Mouse (Mus musculus) embryonic facial prominence, embryonic 15.5 days (tissue): Measurements from ENCODE around the gene Gm10964. TPM values are rescaled to one million over a fixed set of nuclear protein-coding genes. Genes with fewer than 3 reads are reported as not detected.

ENCODE experiments used
- ATAC-seq: fragments of 200-750 bp; cut with Nextera tagmentation; 2 replicates; pipeline ENCODE4 v1.8.0; 2017; ENCODE audit warnings: low read depth, moderate TSS enrichment; ENCODE audit not compliant: insufficient number of reproducible peaks, low FRiP score, low TSS enrichment
- H3K27ac ChIP-seq: fragments of 300-500 bp; sonication (generic); replicated peaks from 2 replicates; pipeline ENCODE4 v1.5.1; 2015; ENCODE audit warnings: mild to moderate bottlenecking, inconsistent platforms
- H3K27me3 ChIP-seq: fragments of 300-500 bp; sonication (generic); 2 replicates; pipeline ENCODE4 v1.6.1; 2015; ENCODE audit warnings: inconsistent platforms
- H3K36me3 ChIP-seq: fragments of 300-500 bp; sonication (generic); 2 replicates; pipeline ENCODE4 v1.6.1; 2015; ENCODE audit warnings: mild to moderate bottlenecking, inconsistent platforms
- H3K4me1 ChIP-seq: fragments of 300-500 bp; sonication (generic); 2 replicates; pipeline ENCODE4 v1.6.1; 2015; ENCODE audit warnings: inconsistent platforms
- H3K4me2 ChIP-seq: fragments of 300-500 bp; sonication (generic); replicated peaks from 2 replicates; pipeline ENCODE4 v1.6.1; 2015; ENCODE audit warnings: mild to moderate bottlenecking, inconsistent platforms
- H3K4me3 ChIP-seq: fragments of 300-500 bp; sonication (generic); replicated peaks from 2 replicates; pipeline ENCODE4 v1.5.1; 2015; ENCODE audit warnings: mild to moderate bottlenecking, inconsistent platforms
- H3K9ac ChIP-seq: fragments of 300-500 bp; sonication (generic); 2 replicates; pipeline ENCODE4 v1.6.1; 2015; ENCODE audit warnings: inconsistent platforms
- H3K9me3 ChIP-seq: fragments of 300-500 bp; sonication (generic); replicated peaks from 2 replicates; pipeline ENCODE4 v1.6.1; 2016; ENCODE audit warnings: inconsistent platforms
- WGBS: fragments of 180-500 bp; shearing (Covaris S2); methylation state at CpG from one replicate; pipeline ENCODE4 v1.1.7; 2015; 5-methylcytosine and 5-hydroxymethylcytosine counted together
- polyA plus RNA-seq: library from polyadenylated mRNA; unstranded; fragments of >200 nt; fragmentation: Nextera tagmentation; extraction: Ambion mirVana; gene quantifications from 2 replicates; pipeline ENCODE4 v1.2.1, GENCODE M21; 2015

Gene Gm10964
- polyA plus RNA-seq, 1 experiment from 2014 or later: not detected

DNA sequence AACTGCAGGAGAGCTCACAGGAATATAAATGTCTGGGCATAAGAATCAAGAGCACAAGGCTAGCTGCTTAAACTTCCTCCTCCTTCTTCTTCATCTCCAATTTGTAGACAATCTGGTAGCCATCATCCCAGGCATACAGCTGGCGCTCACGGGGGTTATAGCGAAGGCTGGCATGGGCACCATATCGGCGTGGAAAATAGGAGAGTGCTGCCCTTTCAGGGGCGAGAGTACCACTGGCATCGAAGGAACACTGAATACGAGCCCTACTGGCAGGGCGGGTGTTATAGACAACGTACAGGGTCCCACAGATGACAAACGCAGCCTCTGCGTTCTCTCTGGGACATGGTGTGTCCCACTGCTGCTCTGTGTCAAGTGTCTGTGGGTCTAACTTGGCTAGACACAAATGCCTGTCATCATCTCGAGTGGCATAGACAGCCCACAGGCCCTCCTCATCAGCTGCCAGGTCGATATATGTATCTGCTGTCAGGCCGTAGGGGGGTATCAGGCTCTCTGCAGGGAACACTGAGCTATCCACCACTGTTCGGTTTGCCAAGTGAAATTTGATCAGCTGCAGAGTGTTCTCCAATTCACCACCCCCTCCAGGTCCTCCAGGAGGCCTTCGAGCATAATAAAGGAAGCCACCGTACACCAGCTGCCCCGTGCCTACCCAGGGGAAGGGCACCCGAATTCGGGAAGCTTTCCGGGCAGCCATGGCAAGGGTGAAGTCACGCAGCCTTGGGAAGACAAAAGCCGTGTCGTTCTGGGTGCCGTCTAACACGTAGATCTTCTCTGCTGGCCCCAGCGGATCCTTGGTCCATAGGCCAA lies 3.2 kb upstream of the Gm10964 start:
- no peaks in the 10 kb centered on the region for H3K9me3 ChIP-seq
- peak overlapping the region; percentile 55 for H3K4me2 ChIP-seq
- 53% methylated on average over 28 of the region's 28 CpGs for WGBS
- peak overlapping the region; percentile 96 for H3K27ac ChIP-seq
- H3K4me3 ChIP-seq: peak overlapping the region; percentile 48
- no peaks in the 10 kb centered on the region for H3K27me3 ChIP-seq
- H3K36me3 ChIP-seq: 0 out of 2 replicates have a peak, but pooled peaks cover 2% of the 10 kb centered on the region
- H3K4me1 ChIP-seq: peaks cover 69% of the 10 kb centered on the region
- no peak for ATAC-seq
- peak overlapping the region; percentile 18; the same call in 1 of the 2 replicates for H3K9ac ChIP-seq

- Histone ChIP-seq H3K27ac (peak overlapping the region; percentile 96), H3K9ac (peak overlapping the region; percentile 18), H3K36me3 (peaks cover 3% of the 10 kb centered on the region; the same call in 1 of the 2 replicates), H3K4me1 (peaks cover 65% of the 10 kb centered on the region), H3K4me2 (peak overlapping the region; percentile 55), H3K4me3 (peak overlapping the region; percentile 48), H3K9me3 (no peaks in the 10 kb centered on the region), H3K27me3 (no peaks in the 10 kb centered on the region)
- 17% methylated on average over 16 of the region's 16 CpGs for WGBS
- ATAC-seq: no peak
Observed at GRCm38 (mm10) chr3:103737061-103737754, 2.0 kb upstream of the Gm10964 start.

DNA sequence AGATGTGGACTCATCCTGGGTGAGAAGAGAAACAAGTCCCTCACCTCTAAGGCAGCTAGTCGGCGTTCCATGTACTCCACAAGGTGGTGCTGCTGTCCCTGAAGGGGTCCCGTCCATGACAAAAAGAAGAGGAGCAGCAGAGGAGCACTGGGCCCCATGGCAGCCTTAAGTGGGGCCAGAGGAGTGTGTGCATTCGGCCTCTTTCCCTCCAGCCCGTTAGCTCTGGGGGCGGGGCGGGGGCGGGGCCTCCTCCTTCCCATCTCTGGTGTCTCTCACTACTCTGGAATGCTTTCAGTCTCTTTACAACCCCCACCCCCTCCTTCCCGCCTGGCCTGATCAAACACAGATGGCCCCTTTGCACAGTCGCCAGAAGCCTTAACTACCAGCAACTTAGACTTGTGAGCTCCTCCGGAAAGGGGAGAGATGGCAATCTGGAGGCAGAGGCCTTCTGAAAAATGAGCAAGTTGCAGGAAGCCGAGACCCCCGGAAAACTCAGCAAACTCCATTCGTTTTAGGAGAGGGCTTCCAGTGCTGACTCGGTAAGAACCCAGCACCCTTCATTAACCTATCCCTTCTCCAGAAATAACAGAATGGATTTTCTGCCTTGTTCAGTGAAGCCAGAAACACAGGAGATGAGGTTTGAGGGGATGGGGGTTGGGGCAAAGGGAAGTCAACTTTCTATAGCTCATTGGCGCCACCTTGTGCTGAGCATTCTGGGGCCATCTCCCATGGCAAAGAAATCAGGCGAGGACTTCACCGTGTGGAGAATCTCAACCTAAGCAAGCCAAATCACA lies 1.2 kb upstream of the Gm10964 start, which contains the start of gene Olfml3:
TSS of gene Olfml3 (minus strand) at position 224 of the 794 bp plus-strand sequence.
- Histone ChIP-seq H3K4me1 (peaks cover 60% of the 10 kb centered on the region), H3K27me3 (no peaks in the 10 kb centered on the region), H3K4me3 (peak within 1 kb of the TSS; percentile 48), H3K9ac (peak within 1 kb of the TSS; percentile 18), H3K4me2 (peak within 1 kb of the TSS; percentile 55), H3K36me3 (peaks cover 6% of the 10 kb centered on the region; the same call in 1 of the 2 replicates), H3K9me3 (no peaks in the 10 kb centered on the region), H3K27ac (peak within 1 kb of the TSS; percentile 96)
- ATAC-seq: peak; percentile 88
- under 1% methylated on average over 18 of the region's 18 CpGs for WGBS

GRCm38 (mm10) chr3:103740342-103740741 lies 1.2 kb downstream of the Gm10964 start:
- Histone ChIP-seq H3K9ac (no peak overlapping the region), H3K4me1 (peaks cover 36% of the 10 kb centered on the region), H3K9me3 (no peaks in the 10 kb centered on the region), H3K36me3 (peaks cover 30% of the 10 kb centered on the region), H3K27ac (no peak overlapping the region), H3K27me3 (no peaks in the 10 kb centered on the region), H3K4me3 (no peak overlapping the region), H3K4me2 (no peak overlapping the region)
- 38% methylated on average over 5 of the region's 5 CpGs for WGBS
- ATAC-seq: no peak

DNA sequence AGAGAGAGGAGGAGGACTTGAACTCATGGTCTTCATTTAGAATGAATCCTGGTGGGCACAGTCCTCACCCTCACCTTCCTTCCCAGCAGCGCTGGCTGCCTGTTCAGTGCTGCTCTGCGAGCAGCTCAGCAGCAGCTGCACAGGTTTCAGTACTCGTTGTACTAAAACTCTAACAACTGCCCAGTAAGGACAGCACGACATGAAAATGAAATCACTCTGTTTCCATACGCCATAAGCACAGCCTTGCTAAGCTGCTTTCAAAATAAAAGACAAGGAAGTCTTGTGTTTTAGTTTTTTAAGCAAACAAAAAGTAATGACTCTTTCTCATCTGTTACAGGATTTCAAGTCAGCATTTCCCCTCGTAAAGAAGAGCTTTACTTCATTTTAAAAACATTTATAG lies 4.0 kb downstream of the Gm10964 start:
- H3K4me1 ChIP-seq: peaks cover 9% of the 10 kb centered on the region
- 78% methylated on average over 6 of the region's 6 CpGs for WGBS

GRCm38 (mm10) chr3:103745001-103745770 lies 6.0 kb downstream of the Gm10964 start:
- Histone ChIP-seq H3K9ac (no peak overlapping the region), H3K9me3 (no peaks in the 10 kb centered on the region), H3K36me3 (peaks cover 75% of the 10 kb centered on the region), H3K27me3 (no peaks in the 10 kb centered on the region), H3K4me3 (no peak overlapping the region), H3K4me2 (no peak overlapping the region), H3K4me1 (no peaks in the 10 kb centered on the region), H3K27ac (no peak overlapping the region)
- no peak for ATAC-seq
- WGBS: 86% methylated on average over 14 of the region's 14 CpGs

More for the DNA sequence above, 4.0 kb downstream of the Gm10964 start:
- Histone ChIP-seq H3K4me3 (no peak overlapping the region), H3K9me3 (no peaks in the 10 kb centered on the region), H3K27ac (no peak overlapping the region), H3K9ac (no peak overlapping the region), H3K27me3 (no peaks in the 10 kb centered on the region), H3K4me2 (no peak overlapping the region), H3K36me3 (peaks cover 57% of the 10 kb centered on the region)
- no peak for ATAC-seq

DNA sequence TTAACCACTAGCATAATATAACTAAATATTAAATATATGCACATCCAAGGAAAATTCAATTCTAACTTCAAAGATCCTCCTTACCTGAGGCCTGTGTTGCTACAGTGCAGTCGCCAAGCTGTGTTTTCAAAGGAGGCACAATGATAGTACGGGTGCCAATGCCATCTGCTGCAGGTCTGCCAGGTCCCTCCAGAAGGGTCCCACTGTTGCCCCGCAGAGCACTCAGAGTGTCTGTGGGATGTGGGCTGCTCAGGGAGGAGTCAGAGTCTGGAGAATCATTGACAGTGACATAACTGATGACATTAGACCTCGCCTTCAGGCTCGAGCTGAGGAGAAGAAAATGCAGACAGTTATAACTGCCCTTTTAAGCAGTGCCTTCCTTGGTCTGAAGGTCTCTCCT lies 7.5 kb downstream of the Gm10964 start:
- H3K4me2 ChIP-seq: no peak overlapping the region
- ATAC-seq: no peak
- H3K4me1 ChIP-seq: no peaks in the 10 kb centered on the region
- peaks cover 80% of the 10 kb centered on the region for H3K36me3 ChIP-seq
- H3K27me3 ChIP-seq: no peaks in the 10 kb centered on the region
- H3K4me3 ChIP-seq: no peak overlapping the region
- H3K9me3 ChIP-seq: no peaks in the 10 kb centered on the region
- no peak overlapping the region for H3K27ac ChIP-seq
- 81% methylated on average over 5 of the region's 5 CpGs for WGBS
- H3K9ac ChIP-seq: no peak overlapping the region

GRCm38 (mm10) chr3:103751558-103751957 lies 12.4 kb downstream of the Gm10964 start:
- Histone ChIP-seq H3K4me3 (no peak overlapping the region), H3K27ac (no peak overlapping the region), H3K9ac (no peak overlapping the region), H3K27me3 (no peaks in the 10 kb centered on the region), H3K4me1 (no peaks in the 10 kb centered on the region), H3K36me3 (peaks cover 68% of the 10 kb centered on the region), H3K4me2 (no peak overlapping the region), H3K9me3 (no peaks in the 10 kb centered on the region)
- no peak for ATAC-seq
- WGBS: 83% methylated on average over 2 of the region's 2 CpGs

GRCm38 (mm10) chr3:103755351-103755750 lies 16.2 kb downstream of the Gm10964 start:
- H3K9ac ChIP-seq: no peak overlapping the region
- H3K27me3 ChIP-seq: no peaks in the 10 kb centered on the region
- no peak overlapping the region for H3K4me3 ChIP-seq
- no peaks in the 10 kb centered on the region for H3K4me1 ChIP-seq
- no peak overlapping the region for H3K4me2 ChIP-seq
- H3K27ac ChIP-seq: no peak overlapping the region
- no peak for ATAC-seq
- H3K36me3 ChIP-seq: peaks cover 62% of the 10 kb centered on the region
- no peaks in the 10 kb centered on the region for H3K9me3 ChIP-seq
- 78% methylated on average over 3 of the region's 3 CpGs for WGBS

GRCm38 (mm10) chr3:103756920-103757319 lies 17.8 kb downstream of the Gm10964 start:
- H3K27me3 ChIP-seq: no peaks in the 10 kb centered on the region
- no peak overlapping the region for H3K9ac ChIP-seq
- no peak for ATAC-seq
- no peak overlapping the region for H3K4me2 ChIP-seq
- no peak overlapping the region for H3K27ac ChIP-seq
- peaks cover 63% of the 10 kb centered on the region for H3K36me3 ChIP-seq
- no peaks in the 10 kb centered on the region for H3K9me3 ChIP-seq
- no peaks in the 10 kb centered on the region for H3K4me1 ChIP-seq
- no peak overlapping the region for H3K4me3 ChIP-seq
- WGBS: 88% methylated on average over 2 of the region's 2 CpGs
